7 mouse cellular contexts compared by ENCODE assay signal in genomic region chr17:45585725-45586448, GRCm38 (mm10). TPM values are rescaled to one million over a fixed set of nuclear protein-coding genes. Genes with fewer than 3 reads are reported as not detected.
DNase-seq lines count a peak whose midpoint lies in the region; ATAC-seq and TF ChIP-seq lines count a peak whose summit lies in the region.

No protein-coding gene starts in this region.

- WGBS in embryonic facial prominence, embryonic 11.5 days: 60% methylated on average over 23 of the region's 23 CpGs
- WGBS in intestine, embryonic 14.5 days: 59% methylated on average over 23 of the region's 23 CpGs

- no peak overlapping the region for H3ac ChIP-seq in myocyte (ENCODE audit: control insufficient read depth, insufficient read length)

- DNase-seq in layer of hippocampus, adult 2 months (ENCODE audit: low spot score in 2 of 2): no peak
- no peak for DNase-seq in layer of hippocampus, adult 9-11 months
- no peak for DNase-seq in embryonic facial prominence, embryonic 11.5 days (ENCODE audit: low spot score)
- DNase-seq in intestine, embryonic 14.5 days (ENCODE audit: low spot score): no peak
- DNase-seq in embryo, embryonic 10.5 days (ENCODE audit: low spot score): no peak
- DNase-seq in layer of hippocampus, adult 8-10 months (ENCODE audit: low spot score in 2 of 2): no peak

- H3K9me3 ChIP-seq in embryonic facial prominence, embryonic 11.5 days (replicated peaks; ENCODE audit: control insufficient read depth, low read length): no peaks in the 10 kb centered on the region
- H3K9me3 ChIP-seq in intestine, embryonic 14.5 days (ENCODE audit: control insufficient read depth, low read length): peaks cover 4% of the 10 kb centered on the region; the same call in 1 of the 2 replicates

- H3K36me3 ChIP-seq in embryonic facial prominence, embryonic 11.5 days (replicated peaks; ENCODE audit: control insufficient read depth, insufficient read depth, low read depth, low read length): no peaks in the 10 kb centered on the region
- peaks cover 12% of the 10 kb centered on the region; the same call in 1 of the 2 replicates for H3K36me3 ChIP-seq in intestine, embryonic 14.5 days (ENCODE audit: control insufficient read depth, insufficient read depth, low read length)
- peaks cover 51% of the 10 kb centered on the region for H3K36me3 ChIP-seq in myocyte (ENCODE audit: control insufficient read depth, insufficient read depth)

- peaks cover 3% of the 10 kb centered on the region; the same call in 1 of the 2 replicates for H3K4me1 ChIP-seq in embryonic facial prominence, embryonic 11.5 days (ENCODE audit: control insufficient read depth, insufficient read depth, low read length)
- peaks cover 40% of the 10 kb centered on the region for H3K4me1 ChIP-seq in intestine, embryonic 14.5 days (replicated peaks; ENCODE audit: control insufficient read depth, insufficient read depth, low read length)

- H3K4me2 ChIP-seq in embryonic facial prominence, embryonic 11.5 days (ENCODE audit: low read depth, low read length): no peak overlapping the region
- no peak overlapping the region for H3K4me2 ChIP-seq in intestine, embryonic 14.5 days (ENCODE audit: low read length)
- H3K4me2 ChIP-seq in myocyte (ENCODE audit: low read depth): no peak overlapping the region

- ATAC-seq in embryonic facial prominence, embryonic 11.5 days (replicated peaks; ENCODE audit: insufficient number of reproducible peaks, low FRiP score, low TSS enrichment, low read depth): no peak
- ATAC-seq in intestine, embryonic 14.5 days (replicated peaks; ENCODE audit: low FRiP score, low TSS enrichment, low read depth): no peak

- H3K27me3 ChIP-seq in embryonic facial prominence, embryonic 11.5 days (ENCODE audit: control insufficient read depth, insufficient read depth, low read length): no peaks in the 10 kb centered on the region
- no peaks in the 10 kb centered on the region for H3K27me3 ChIP-seq in intestine, embryonic 14.5 days (replicated peaks; ENCODE audit: control insufficient read depth, insufficient read depth, low read length)
- no peaks in the 10 kb centered on the region for H3K27me3 ChIP-seq in myocyte (ENCODE audit: control insufficient read depth, insufficient read depth, insufficient read length)

- H3K9ac ChIP-seq in embryonic facial prominence, embryonic 11.5 days (replicated peaks; ENCODE audit: low read length): no peak overlapping the region
- no peak overlapping the region for H3K9ac ChIP-seq in intestine, embryonic 14.5 days (ENCODE audit: low read length)

- peak; percentile 18 for TF ChIP-seq POLR2A in myocyte (IDR thresholded peaks at IDR 0.05; ENCODE audit: insufficient read length, low read depth)

- peaks cover 15% of the 10 kb centered on the region for H3K79me2 ChIP-seq in myocyte (ENCODE audit: control insufficient read depth, insufficient read depth)

- no peak for TF ChIP-seq CTCF in layer of hippocampus, adult 2 months (conservative IDR thresholded peaks at IDR 0.05)

- H3K4me3 ChIP-seq in layer of hippocampus, adult 2 months: no peak overlapping the region
- H3K4me3 ChIP-seq in embryonic facial prominence, embryonic 11.5 days (ENCODE audit: low read depth, low read length): no peak overlapping the region
- H3K4me3 ChIP-seq in intestine, embryonic 14.5 days (ENCODE audit: low read depth, low read length): no peak overlapping the region
- no peak overlapping the region for H3K4me3 ChIP-seq in myocyte

- H3K27ac ChIP-seq in layer of hippocampus, adult 2 months: peak overlapping the region; percentile 70
- H3K27ac ChIP-seq in embryonic facial prominence, embryonic 11.5 days (replicated peaks; ENCODE audit: low read depth, low read length): peak overlapping the region; percentile 7; the same call in 1 of the 2 replicates
- H3K27ac ChIP-seq in intestine, embryonic 14.5 days (ENCODE audit: low read depth): peak overlapping the region; percentile 89

TF ChIP-seq in myocyte, 11 proteins besides CTCF, POLR2A, EP300 and RAD21:
- TF ChIP-seq MAX (IDR thresholded peaks at IDR 0.05; ENCODE audit: low read depth) (no peak), POLR2AphosphoS2 (IDR thresholded peaks at IDR 0.05; ENCODE audit: insufficient read length, low read depth) (no peak)

RNA-seq across cellular contexts. Expression of gene Hsp90ab1, which starts 12.8 kb away (rescaled TPM):
- 1,000 to 10,000 TPM; 1,695 to 1,765 TPM for total RNA-seq in layer of hippocampus, adult 2 months (2021)
- 1,660 and 1,740 TPM in 2 replicates for polyA plus RNA-seq in embryonic facial prominence, embryonic 11.5 days (2014; fragmentation: Nextera tagmentation; extraction: Ambion mirVana)
- 1,628 and 1,680 TPM in 2 replicates for polyA plus RNA-seq in intestine, embryonic 14.5 days (2014; fragmentation: Nextera tagmentation; extraction: Ambion mirVana)
- 1,606 TPM for polyA plus RNA-seq in myocyte (2012; fragmentation: generic; extraction: Trizol)
- 1,000 to 10,000 TPM; 1,566 to 2,023 (median 1,742) TPM for total RNA-seq in layer of hippocampus, adult 8-10 months (2022)

RNA-seq across cellular contexts. Expression of gene Slc29a1, which starts 13.5 kb away (rescaled TPM):
- 10 to 100 TPM; 21.1 to 23.0 TPM for total RNA-seq in layer of hippocampus, adult 2 months (2021)
- 52.5 and 58.9 TPM in 2 replicates for polyA plus RNA-seq in embryonic facial prominence, embryonic 11.5 days (2014; fragmentation: Nextera tagmentation; extraction: Ambion mirVana)
- polyA plus RNA-seq in intestine, embryonic 14.5 days (2014; fragmentation: Nextera tagmentation; extraction: Ambion mirVana): 79.7 and 82.7 TPM in 2 replicates
- polyA plus RNA-seq in myocyte (2012; fragmentation: generic; extraction: Trizol): 913 TPM
- 10 to 100 TPM; 19.4 to 26.3 (median 21.0) TPM for total RNA-seq in layer of hippocampus, adult 8-10 months (2022)

RNA-seq across cellular contexts. Expression of gene Mymx, which starts 16.0 kb away (rescaled TPM):
- not detected for total RNA-seq in layer of hippocampus, adult 2 months (2021)
- 1.6 and 5.6 TPM in 2 replicates for polyA plus RNA-seq in embryonic facial prominence, embryonic 11.5 days (2014; fragmentation: Nextera tagmentation; extraction: Ambion mirVana)
- polyA plus RNA-seq in intestine, embryonic 14.5 days (2014; fragmentation: Nextera tagmentation; extraction: Ambion mirVana): 0.31 TPM in 1 of 2 replicates, not detected in the other
- polyA plus RNA-seq in myocyte (2012; fragmentation: generic; extraction: Trizol): 576 TPM
- not detected for total RNA-seq in layer of hippocampus, adult 8-10 months (2022)

RNA-seq across cellular contexts. Expression of gene Slc35b2, which starts 22.2 kb away (rescaled TPM):
- total RNA-seq in layer of hippocampus, adult 2 months (2021): 10 to 100 TPM; 31.1 to 31.8 TPM
- polyA plus RNA-seq in embryonic facial prominence, embryonic 11.5 days (2014; fragmentation: Nextera tagmentation; extraction: Ambion mirVana): 85.6 and 92.2 TPM in 2 replicates
- polyA plus RNA-seq in intestine, embryonic 14.5 days (2014; fragmentation: Nextera tagmentation; extraction: Ambion mirVana): 136 and 146 TPM in 2 replicates
- polyA plus RNA-seq in myocyte (2012; fragmentation: generic; extraction: Trizol): 80.1 TPM
- total RNA-seq in layer of hippocampus, adult 8-10 months (2022): 10 to 100 TPM; 26.6 to 35.6 (median 30.3) TPM

RNA-seq across cellular contexts. Expression of gene Nfkbie, which starts 30.4 kb away (rescaled TPM):
- total RNA-seq in layer of hippocampus, adult 2 months (2021): 1 to 10 TPM; 2.6 to 2.7 TPM
- polyA plus RNA-seq in embryonic facial prominence, embryonic 11.5 days (2014; fragmentation: Nextera tagmentation; extraction: Ambion mirVana): 3.5 and 5.3 TPM in 2 replicates
- 3.7 and 4.0 TPM in 2 replicates for polyA plus RNA-seq in intestine, embryonic 14.5 days (2014; fragmentation: Nextera tagmentation; extraction: Ambion mirVana)
- polyA plus RNA-seq in myocyte (2012; fragmentation: generic; extraction: Trizol): 7.3 TPM
- total RNA-seq in layer of hippocampus, adult 8-10 months (2022): 1 to 10 TPM; 2.3 to 3.3 (median 2.7) TPM

Comparison
In these comparisons a context has a peak if more than half of its experiments do, and no peak if none do; other contexts are left out.
1. H3K27ac ChIP-seq: peak in every context shown above with its lines; median percentile 89 in intestine, embryonic 14.5 days; 70 in layer of hippocampus, adult 2 months; 7 in embryonic facial prominence, embryonic 11.5 days.
2. RNA of gene Slc29a1, which starts 13.5 kb away (polyA plus RNA-seq): 913 TPM in myocyte (single experiment); 79.7 to 82.7 TPM in intestine, embryonic 14.5 days and 52.5 to 58.9 TPM in embryonic facial prominence, embryonic 11.5 days; every median in the first group is over 10 times any median in the second.
3. RNA of gene Mymx, which starts 16.0 kb away (polyA plus RNA-seq): 576 TPM in myocyte (single experiment); 1.6 to 5.6 TPM in embryonic facial prominence, embryonic 11.5 days and 0.31 TPM in intestine, embryonic 14.5 days; every median in the first group is over 10 times any median in the second.